Mouse (Mus musculus) mesoderm, embryonic 11.5 days (tissue): ENCODE measurements at regions not wholly inside any gene's neighbourhood (a gene's known extent, or its start where the extent isn't known, plus 50 kb on each side); places are given as distances from the start of the nearest gene placed in this dataset.
"Not testable (repeated sequence)": the region's sequence is repeated elsewhere in the genome, so short reads cannot be mapped to it uniquely, and the experiment has no call there.

ENCODE experiments used
- DNase-seq: peaks from one replicate; pipeline ENCODE4 v3.0.0-alpha.2; 2012; ENCODE audit warnings: low read depth, low spot score

DNA sequence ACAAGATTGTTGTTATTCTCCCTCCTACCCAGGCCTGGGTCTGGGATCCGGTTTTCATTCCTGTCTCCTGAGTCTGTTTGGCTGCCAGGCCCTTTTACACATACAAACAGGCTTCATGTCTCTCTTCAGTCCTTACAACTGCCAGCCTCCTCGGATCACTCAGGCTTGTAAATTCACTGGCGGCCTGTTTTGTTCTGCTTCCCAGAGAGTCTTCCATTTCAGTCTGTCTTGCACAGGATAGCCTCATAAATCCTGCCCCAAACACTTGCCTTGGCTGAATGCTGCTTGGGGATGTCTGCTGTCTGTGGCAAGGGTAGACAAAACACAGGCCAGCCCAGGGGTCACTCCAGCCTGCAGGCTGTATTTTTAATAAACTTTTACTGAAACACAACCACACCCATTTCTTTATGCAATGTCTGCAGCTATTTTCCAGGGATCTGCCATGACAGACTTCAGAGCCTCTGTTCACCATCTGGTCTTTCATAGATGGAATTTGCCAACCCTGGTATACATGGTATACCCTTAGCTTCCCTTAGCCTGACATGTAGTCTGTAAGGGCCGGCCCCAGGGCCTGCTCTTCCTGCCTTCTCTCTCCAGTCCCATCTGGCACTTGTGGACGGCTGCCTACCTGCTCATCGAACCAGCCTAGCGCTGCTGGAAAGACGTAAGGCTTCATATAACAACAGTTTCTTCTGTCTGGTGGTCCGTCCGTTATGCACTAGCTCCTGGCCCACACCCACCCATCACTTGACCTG lies 149.0 kb upstream of the Mocs1 start:
- peak; percentile 72 for DNase-seq

DNA sequence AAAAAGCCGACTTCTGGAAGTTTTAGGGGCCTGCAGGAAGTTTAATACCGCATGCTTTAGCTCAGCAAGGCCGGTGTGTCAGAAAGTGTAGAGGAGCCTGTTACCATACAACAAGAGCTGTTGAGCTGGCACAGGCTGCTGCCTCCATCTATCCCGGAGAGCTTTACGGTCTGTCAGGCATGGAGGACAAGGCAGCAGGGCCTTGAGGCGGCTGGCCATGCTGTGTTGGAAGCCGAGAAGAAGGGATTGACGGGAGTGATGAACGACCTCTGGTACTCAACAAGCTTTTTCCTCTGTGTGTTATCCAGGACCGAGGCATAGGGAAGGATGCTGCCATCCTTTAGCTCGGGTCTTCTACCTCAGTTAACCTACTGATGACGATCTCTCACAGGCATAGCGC lies 146.8 kb upstream of the Mocs1 start:
- no peak for DNase-seq

DNA sequence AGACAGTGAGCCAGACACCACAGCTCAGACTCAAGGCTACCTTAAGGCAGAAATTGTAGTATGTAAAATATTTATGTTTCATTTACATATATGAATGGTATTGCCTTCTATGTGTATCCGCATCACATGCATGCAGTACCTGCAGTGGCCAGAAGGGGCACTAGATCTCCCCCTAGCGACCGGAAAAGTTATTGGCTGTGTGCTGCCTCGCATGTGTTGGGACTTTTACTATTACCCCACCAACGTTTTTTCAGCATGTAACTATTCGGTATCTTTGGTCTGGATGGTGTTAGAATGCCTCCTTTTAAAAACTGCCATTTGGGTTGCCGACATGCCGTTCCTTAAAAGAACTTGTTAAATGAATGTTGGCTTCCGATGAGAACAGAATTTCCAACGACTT lies 145.7 kb upstream of the Mocs1 start:
- peak; percentile 21 for DNase-seq

DNA sequence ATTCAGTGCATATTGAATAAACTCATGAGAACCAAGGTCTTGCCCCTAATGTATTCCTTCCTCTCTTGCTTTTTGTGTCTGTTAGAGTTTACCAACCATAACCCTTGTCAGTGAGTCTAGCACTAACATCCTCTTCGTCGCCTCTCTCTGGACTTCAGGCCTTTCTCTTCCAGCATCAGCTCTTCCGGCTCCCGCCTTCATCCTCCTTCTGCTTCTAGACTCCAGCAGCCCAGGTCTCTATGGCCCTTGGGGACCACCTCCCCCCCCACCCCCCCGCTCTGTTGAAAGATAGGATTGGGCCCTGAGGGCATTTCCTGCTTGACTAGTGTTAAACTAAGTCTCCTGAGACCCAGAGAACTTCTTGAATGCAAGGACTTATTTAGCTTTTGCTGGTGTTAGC lies 144.7 kb upstream of the Mocs1 start:
- DNase-seq, result no peak

DNA sequence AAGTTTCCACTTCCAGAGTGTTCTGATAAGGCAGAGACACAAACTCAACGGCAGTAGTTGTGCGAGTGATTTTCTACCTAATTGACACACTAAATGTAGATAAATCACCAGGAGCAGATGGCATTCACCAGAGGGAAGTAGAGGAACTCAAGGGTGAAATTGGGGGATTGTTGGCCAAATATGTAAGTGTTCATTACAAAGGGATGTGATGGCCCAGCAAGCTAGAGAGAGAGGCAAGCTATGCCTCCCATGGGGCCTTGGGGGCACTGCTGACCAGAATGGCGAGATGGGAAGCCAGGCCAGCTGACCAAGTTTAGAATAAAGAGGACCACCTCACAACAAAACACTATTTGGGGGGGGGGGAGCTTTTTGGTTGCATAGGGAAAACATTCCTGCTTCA lies 136.5 kb upstream of the Mocs1 start:
- peak; percentile 18 for DNase-seq

DNA sequence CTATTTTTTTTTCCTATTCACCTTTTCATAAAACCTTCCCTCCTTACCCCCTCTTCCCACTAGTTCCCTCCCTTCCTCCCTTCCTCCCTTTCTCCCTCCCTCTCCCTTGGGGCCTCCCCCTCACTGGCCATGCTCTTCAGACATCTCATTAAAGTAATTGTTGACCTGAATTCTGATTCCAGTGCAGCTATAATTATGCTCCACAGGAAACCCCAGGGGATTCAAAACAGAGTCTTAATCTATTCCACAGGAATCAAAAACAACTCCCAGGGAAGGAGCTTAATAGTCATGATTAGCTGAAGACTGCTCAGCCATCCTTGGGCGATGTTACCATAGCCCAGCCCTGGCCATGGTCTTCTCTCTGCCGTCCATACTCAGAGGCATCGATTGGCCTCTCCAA lies 123.7 kb upstream of the Mocs1 start:
- DNase-seq, result no peak

DNA sequence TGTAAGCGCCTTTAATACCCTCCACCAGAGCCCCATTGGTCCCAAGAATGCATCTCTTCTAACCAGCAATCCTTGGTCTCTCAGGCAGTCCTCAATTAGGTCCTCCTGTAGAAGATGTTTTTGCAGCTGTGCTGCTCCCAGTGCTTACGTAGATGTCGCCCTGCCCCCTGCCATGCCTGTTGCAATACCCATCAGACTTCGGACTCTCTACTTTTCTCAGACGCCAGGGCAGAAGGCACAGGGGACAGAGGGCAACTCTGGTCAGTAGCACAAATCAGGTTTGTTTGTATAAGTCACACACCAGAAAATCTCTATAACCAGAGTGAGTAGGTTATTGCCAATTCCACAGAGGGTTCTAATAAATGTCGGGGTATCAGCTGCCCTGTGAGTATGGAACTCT lies 123.0 kb upstream of the Mocs1 start:
- no peak for DNase-seq

DNA sequence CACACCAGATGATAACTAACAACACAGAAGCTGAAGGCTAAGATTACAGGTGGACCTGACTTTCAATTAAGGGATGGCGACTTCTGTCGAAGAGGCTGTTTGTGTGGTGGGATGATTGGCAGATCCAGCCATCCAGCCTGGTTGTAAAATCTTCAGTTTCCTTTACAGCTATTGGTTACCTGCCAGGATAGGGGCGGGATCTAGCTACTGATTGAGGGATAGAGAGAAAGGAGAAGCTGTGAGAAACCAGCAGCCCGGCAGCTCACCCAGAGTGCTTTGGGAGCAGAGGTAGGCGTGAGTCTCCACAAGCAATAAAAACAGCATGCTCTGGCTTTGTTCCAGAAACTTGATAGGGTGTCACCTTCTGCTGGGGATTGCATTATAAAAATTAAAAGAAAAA lies 119.1 kb upstream of the Mocs1 start:
- peak; percentile 69 for DNase-seq

DNA sequence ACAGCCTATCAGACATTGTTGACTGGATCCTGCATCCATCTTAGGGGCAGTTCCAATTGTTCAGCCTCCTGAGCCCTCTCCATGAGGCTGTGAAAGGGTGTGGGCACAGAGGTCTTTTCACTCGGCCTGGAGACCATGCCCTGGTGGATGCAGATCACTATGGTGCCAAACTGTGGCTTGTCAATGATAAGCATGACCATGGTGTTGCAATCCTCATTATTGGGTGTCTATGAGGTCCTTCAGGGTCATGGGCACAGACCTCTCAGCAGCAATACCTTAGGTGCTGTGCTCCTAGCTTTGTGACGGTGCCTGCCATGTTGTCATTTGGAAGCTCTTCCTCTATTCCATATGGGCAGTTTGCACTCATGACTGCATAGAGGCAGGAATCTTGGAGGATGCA lies 114.0 kb upstream of the Mocs1 start:
- DNase-seq, result no peak

DNA sequence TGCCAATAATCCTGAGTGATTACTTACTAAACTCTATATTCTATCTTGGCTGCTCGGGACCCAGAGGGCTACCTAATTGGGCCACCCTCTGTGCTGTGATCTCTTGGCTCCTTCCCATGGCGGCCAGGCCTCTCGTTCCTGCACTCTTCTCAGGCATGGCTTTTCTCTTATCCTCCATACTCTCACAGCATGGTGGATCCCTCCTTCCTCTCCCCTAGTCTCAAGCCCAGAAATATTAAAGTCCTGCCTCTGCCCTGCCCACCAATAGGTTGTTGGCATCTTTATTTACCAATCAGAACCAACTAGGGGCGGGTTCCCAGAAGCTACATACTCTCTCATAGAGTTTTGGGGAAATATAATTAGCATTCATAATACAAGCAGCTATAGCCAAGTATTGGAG lies 100.6 kb upstream of the Mocs1 start:
- DNase-seq, result no peak

DNA sequence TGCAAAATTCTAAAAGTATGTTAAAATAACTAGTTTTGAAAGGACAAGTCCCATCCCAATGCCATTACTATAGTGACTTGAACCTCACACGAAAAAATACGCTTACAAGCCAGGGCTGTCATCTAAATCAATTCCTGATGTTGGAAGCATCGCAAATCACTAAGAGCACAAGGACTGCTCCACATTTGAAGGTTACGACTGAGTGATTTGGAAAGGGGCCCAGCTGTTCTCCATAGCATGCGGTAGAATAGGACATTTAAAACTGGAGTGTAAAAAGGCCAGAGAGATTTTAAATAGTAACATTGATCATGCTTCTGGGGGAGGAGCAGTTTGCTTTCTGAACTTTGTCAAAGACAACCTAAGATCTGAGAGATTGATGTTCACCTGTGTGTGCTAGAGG lies 92.8 kb upstream of the Mocs1 start:
- peak; percentile 6 for DNase-seq

DNA sequence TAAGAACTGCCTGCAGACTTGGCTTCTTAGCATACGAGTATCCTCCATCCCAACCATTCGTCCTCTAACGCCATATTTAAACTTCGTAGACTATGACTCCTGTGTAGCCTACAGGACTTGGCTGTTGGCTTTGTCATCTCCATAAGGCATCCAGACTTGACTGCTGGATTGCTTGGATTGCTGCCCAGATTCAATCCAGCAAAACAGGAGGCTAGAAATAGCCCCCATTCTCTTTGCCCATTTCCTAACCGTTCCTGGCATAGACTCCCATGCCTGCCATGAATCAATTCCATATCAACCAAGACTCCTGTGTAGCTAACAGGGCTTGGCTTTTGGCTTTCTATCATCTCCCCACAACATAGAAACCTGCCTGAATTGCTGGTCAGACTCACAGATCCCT lies 90.3 kb upstream of the Mocs1 start:
- DNase-seq, result no peak

DNA sequence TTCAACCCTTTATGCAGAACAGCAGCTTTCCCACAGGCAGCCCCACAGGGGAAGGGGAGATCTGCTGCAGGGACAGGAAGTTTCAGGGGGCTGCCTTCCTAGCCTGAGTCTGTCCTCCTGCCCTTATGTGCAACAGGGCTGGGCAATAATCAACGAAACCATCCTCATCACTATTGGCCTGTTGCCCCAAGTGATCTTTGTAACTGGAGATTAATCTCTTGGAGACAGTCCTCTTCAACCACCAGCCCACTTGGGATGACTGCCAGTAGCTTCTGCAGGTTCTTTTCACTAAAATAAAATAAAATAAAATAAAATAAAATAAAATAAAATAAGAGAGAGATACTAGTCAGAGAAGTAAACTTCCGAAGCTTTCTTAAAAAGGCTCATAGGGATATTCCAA lies 85.5 kb upstream of the Mocs1 start:
- no peak for DNase-seq

DNA sequence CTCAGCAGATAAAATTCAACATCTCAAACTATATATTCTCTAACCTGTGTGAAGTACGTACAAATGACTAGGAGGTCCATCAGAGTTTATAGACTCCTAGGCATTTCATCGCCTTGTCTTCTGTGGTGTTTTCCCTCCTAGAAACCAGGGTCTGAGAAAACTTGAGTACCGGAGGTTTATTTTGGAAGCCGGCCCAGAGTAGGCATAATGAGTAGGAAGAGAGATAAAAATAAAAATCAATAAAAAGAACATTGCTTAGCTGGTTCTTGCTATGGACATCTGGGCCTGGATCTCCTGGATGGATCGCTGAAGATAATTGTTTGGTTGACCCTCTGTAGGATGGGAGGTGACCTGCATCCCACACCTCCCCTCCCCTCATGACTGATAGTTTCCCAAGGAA lies 81.5 kb upstream of the Mocs1 start:
- DNase-seq, result no peak

DNA sequence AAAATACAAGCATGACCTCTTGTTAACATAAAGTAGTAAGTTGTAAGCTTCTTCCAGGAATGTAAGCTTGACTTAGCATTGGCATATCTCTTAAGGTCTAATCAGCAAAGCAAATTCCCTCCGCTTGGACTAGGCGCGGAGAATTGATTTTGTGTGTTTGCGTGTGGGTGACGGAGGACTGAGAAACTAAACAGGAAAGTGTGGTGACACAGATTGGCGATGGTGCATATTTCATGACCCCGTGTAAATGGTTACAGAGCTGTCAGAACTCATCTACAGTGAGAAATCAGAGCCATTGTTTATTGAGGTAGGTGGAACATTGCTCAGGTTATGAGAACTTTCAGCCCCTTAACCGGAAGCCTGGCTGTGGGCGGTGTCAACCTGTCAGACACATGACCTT lies 78.8 kb upstream of the Mocs1 start:
- peak; percentile 13 for DNase-seq

DNA sequence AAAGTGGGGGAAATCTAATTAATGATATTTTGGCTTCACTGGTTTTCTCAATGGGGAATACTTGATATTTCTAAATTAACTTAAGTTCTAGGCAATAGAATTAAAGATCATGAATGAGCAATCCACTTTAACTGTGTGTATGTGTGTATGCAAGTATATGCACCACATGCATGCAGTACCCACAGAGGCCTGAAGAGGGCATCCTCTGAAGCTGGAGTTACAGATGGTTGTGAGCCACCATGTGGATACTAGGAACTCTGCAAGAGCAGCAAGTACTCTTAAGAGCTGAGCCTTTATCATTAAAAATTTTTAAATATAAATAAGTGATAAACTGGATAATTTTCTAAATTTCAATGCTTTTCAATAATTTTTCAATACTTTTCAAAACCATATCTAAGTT lies 69.0 kb upstream of the Mocs1 start:
- peak; percentile 37 for DNase-seq

DNA sequence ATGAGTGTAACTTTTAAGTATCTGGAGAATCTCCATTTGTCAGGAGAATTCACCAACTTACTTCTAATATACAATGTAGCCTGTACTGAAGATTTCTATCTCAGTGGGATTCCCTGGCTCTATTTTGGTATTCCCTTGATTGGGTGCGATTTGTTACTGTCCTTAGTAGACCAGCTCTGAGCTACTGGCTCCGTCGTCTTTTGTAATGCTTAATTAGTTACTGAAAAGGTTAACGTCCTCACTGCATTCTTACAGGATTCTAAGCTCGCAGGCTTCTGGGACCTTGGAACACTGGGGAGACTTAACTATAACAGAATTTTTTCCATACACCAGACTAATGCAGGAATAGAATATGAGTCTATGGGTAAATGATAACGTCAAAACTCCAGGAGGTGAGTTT lies 67.9 kb upstream of the Mocs1 start:
- not testable (repeated sequence) for DNase-seq

DNA sequence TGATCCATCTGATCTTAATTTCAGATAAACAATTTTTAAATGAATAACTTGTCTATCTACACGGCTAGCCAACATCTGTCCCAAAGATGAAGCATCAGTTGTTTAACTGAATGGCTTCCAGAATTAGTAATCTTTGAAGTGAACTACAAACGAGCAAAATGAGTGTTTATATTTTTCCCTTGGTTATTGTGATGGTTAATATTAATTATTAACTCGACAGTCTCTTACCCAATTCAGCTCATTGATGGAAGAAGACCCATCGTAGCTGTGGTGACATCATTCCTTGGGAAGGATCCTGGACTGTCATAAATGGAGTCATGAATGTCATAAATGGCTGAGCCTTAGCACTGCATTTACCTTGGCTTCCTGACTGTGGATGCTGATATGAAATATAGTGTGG lies 60.4 kb upstream of the Mocs1 start:
- no peak for DNase-seq

DNA sequence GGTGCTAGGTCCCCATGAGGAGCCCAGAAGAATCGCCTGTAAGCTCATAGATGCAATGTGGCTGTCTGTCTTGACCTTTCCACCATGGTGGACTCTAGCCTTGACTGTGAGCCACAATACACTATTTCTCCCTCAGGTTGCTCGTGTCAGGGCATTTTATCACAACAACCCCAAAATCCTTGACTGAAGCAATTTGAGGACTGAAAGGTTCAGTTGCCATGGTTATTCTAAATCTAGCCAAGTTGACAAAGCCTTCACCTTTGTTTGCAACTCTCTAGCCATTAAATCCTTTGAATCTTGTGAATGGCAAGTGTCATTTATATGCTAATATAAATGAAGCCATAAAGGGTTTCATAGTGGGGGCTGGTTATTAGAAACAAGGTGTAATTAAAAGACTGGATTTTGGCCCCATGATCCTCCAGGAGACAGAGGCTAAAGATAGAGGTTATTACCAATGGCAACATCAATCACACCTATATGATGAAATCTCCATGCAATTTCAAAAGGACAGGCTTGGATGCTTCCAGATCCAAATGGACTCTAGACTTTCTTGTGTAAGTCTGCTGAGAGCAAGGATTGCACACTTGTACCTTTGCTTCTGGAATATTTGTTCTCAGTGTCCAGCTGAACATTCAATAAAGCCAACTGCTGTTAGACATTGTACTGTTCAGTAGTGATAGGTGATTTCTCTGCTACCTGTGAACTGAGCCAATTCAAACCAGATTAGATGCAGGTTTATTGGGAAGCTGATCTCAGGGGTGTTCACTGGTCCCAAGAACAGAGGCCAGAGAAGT lies 59.5 kb upstream of the Mocs1 start:
- no peak for DNase-seq

DNA sequence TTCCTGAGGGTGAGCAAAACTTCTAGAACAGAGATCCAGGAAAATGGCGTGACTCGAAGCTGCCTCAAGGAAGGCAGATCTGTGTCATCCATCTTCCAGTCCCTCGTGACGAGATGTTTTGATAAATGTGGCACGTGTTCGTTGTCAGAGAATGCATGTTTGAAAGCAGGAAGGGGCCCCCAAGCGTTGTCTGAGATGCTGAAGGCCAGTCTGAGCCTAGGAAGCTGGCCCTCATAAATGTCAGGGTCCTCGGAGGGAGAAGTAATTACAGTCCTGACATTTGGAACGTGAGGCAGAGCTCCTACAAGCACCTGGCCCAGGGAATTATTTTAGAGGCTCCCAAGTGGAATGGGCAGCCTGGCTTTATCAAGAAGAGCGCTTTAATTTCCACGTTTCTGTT lies 50.5 kb upstream of the Mocs1 start:
- DNase-seq, result no peak
